Mouse (Mus musculus) c-Kit-positive CD71-positive TER-119-positive erythroid progenitor cells, embryonic 14.5 days (primary cell): Measurements from ENCODE around the gene Gnai2.

Source experiments
- DNase-seq: peaks from one replicate; pipeline ENCODE4 v3.0.0-alpha.2; 2013; ENCODE audit warnings: low spot score

Gnai2 gene

DNA sequence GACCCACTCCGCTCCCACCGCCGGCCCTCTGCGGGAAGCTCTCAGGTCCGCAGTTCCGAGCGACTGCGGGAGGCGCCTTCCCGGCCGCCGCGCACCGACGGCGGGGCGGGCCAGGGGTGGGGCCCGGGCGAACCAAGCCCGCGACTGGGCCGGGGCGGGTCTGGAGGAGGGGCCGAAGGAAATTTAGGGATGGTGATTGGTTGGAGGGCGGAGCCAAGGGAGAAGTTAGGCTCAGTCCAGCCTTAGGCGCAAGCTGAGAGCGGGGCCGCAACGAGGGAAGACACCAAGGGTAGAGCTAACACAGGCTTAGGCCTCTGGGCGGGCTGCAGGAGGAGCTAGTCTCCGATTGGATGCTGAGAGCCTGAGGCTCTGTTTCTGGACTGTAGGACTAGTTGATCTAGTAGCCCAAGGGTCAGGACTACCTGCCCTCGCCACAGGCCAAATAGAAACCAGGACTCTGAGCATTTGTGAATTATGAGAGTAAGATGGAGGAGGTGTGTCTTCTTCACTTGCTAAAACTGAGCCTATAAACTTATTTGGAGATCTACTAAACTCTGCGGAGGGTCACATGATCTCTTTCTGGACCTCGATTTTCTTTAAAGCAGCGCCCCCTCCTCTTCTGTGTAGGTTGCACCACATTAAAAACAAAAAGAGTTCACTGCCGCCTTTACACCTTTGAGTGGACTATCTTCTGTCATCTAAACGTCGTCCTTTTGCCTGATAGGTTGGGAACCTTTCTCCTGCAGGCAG lies at the start of gene Gnai2:
Gene Gnai2, minus strand, starts transcription at position 89 of the 750 bp plus-strand sequence.
- peak; percentile 97 for DNase-seq

DNA sequence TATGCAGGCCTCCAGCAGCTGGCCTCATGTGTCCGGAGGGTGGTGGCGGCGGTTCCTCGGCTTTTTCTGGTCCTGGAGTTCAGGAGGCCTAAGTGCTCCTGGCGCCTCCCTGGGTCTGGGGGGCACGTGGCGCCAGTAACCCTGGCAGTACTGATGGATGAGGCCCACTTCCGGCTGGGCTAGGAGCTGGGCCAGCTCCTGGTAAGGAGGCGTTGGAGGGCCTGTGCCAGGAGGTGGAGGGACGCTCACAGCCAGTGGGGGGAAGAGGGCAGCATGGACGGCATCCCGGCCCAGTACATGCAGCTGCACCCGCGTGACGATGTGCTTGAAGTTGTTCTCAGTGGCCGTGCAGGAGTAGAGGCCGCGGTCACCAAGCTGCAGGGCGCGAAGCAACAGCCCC lies 47.2 kb upstream of the Gnai2 start:
- DNase-seq: no peak

DNA sequence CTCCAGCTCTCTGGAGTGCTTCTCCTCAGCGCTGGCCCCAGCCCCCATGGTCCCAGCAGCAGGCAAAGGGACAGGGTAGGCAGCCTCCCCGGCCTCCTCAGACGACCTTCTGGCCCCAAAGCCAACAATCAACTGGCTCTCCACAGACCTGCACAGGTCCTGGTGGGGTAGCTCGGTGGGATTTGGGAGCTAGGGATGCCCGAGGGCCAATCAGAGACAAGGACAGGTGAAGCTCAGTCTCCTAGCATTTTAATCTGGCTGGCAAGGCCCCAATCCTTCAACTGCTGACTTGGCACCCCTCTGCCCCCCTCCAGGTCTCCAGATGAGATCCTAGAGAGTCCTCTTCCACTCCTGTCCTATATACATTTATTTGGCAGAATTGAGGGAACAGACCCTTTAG lies 44.3 kb upstream of the Gnai2 start, which contains the start of gene Gnat1:
Gene Gnat1, minus strand, starts transcription at position 212 of the 400 bp plus-strand sequence.
- DNase-seq: no peak

DNA sequence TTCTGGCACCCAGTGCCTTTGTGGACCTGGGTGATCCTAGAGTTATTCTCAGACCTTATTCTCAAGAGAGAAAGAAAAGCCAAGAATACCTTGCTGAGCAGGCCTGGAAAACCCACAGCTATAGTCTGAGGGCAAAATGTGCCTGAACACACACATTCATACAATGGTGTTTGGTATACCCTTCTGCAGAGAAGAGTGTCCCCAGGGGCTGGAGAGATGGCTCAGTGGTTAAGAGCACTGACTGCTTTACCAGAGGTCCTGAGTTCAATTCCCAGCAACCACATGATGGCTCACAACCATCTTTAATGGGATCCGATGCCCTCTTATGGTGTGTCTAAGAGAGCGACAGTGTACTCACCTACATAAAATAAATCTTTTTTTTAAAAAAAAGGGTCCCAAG lies 43.7 kb upstream of the Gnai2 start:
- DNase-seq: no peak

DNA sequence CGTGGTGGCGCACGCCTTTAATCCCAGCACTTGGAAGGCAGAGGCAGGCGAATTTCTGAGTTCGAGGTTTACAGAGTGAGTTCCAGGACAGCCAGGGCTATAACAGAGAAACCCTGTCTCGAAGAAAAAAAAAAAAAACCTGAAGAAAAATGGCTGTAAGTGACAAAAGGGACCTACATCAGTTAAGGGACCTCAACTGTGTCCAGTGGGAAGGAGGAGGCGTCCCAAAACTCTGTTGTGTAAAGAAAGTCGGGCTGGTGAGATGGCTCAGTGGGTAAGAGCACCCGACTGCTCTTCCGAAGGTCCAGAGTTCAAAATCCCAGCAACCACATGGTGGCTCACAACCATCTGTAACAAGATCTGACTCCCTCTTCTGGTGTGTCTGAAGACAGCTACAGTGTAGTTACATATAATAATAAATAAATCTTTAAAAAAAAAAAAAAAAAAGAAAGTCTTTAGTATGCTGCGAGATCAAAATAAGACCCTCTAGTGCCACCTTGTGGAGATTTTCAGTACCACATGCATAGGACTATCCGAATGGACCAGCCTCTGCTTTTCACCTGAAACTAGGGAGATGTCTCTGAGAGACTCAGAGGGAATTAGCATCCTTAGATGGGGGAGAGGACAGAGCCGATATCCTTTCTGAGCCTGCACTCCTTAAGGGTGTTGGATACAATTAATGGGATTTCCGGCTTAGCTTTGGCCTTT lies 42.8 kb upstream of the Gnai2 start:
- peak; percentile 75 for DNase-seq

DNA sequence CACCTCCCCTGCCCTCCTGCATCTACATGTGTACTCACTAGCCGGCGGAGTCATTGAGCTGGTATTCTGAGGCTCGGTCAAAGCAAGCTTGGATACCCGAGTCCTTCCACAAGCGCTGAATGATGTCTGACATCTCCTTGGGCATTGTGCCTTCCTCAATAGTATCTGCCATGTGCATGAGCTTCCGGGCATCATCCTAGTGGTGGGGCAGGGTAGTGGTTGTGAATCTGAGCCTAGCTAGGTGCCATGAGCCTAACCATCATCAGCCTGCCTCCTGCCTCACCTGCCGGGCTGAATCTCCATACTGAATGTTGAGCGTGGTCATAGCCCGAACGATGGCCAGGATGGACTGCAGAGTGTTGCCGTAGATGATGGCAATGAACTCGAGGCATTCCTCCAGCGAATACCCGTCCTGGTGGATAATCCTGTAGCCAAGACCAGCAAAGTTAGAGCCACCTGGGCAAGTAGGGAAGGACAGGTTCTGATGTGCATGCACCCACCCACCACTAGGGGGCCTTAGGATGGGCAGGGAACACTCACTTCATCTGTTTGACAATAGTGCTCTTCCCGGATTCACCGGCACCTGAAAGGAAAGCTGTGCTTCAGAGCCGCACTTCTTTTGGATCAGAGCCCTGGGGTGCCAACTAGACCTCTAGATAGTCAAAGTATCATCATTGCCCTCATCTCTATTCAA lies 42.1 kb upstream of the Gnai2 start:
- peak; percentile 18 for DNase-seq

DNA sequence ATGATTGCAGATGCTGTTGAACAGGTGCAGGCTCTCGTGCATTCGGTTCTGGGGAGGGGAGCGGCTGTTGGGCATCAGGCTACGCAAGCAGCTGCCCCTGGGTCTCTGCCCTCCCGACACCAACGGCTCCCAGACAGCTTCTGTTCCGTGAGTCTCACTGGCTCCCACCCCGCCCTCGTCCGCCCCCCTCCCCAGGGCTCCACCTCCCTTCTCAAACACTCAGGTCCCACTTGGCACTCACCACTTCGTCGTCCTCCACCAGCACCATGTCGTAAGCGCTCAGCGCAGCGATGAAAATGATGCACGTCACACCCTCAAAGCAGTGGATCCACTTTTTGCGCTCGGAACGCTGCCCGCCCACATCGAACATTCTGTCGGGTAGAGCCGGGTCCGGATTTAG lies 41.1 kb upstream of the Gnai2 start:
- DNase-seq: no peak

DNA sequence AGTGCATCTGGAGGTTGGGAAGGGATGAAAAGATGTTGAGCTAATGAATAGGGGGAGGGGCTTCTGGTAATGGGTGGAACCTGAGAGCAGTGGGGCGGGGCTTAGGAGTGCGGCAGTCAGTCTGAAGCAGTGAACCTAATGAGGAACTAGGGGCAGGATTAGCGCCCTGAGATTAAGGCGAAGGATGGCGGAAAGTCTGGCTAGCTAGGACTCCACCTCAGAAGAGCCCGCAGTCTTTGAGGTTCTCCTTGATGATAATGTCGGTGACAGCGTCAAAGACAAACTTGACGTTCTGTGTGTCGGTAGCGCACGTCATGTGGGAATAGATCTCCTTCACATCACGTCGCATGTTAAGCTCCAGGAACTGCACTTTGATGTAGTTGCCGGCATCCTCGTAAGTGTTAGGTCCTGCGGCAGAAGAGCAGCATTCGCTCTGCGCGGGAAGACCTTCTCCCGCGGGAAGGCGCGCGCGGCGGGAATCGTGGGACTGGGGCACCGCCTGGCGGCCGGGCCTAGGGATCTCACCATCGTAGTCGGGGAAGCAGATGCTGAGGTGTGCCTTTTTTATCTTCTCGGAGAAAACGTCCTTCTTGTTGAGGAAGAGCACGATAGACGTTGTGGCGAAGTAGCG lies 40.6 kb upstream of the Gnai2 start:
- DNase-seq: peak; percentile 30

DNA sequence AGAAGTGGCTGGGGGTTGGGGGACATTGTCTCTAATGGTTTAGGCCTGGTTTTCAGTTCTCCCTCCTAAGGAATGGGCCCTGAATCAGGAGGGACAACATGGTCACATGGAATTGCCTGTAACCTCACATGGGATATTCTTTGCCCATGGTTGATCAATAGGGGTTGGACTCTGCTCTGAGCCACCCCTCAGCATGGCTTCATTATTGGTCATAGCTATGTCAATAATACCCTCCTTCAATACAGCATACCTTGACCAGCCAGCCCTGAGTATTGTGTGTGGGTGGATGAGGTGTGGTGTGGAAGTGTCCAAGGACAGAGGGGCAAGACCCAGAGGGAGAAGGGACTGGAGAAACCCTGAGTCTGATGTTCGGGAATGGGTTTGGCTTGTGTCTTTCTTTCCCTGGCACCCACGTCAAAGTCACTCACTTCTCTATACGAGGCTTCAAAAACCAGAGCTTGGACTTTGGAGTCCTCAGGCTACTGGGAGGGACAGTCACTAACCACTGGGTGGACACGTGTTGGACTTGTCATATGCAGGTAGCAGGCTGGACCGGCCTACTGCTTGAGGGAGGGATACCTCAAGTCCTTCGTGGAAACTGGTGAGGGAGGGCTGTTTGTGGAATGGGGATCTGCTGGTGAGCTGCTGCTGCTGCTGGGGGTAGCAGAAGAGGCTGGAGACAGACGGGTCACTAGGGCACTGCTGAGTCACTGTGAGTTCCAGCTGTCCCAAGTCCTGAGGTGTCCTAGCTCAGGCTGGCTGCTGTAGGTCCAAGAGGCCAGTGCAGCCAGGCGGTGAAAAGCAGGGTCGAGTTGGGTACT lies 39.7 kb upstream of the Gnai2 start:
- DNase-seq: no peak

DNA sequence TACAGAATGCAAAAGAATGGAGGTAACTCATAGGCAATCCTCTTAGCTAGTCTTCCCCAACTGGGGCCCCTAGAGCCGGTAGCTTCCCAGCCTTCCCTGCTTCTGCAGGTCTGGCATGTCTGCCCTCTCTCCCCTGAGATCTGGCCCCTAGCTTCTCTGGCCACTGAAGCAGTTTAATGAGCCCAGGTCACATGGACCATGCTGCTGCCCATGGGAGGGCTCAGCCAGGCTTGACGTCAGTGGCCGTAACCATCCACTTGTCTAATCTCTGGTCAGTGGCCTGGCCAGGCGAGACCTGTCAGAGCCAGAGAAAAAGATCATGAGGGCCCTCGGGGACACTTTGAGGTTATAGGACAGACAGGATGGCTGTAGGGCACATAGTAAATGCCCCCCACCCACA lies 35.1 kb upstream of the Gnai2 start:
- DNase-seq: no peak

DNA sequence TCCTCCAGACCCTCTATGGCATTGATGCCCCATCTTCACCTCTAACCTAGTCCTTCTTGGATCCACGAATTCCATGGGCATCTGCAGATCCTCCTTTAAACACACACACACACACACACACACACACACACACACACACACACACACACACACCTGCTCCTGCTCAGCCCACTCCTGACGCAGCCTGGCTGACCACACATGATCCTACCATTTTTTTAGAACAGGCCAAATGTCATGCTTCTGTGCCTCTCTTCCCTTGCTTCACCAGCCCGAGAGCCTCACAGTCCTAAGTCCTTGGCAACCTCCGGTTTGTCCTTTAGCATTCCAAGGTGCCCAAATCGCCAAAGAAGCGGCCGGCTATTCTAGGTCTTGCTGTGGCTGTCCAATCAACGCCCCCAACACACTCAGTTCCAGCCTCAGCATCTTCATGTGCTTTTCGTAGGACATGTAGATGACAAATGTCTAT lies 34.3 kb upstream of the Gnai2 start, which contains the start of gene Slc38a3:
Gene Slc38a3, minus strand, starts transcription at position 51 of the 466 bp plus-strand sequence.
- DNase-seq: no peak

DNA sequence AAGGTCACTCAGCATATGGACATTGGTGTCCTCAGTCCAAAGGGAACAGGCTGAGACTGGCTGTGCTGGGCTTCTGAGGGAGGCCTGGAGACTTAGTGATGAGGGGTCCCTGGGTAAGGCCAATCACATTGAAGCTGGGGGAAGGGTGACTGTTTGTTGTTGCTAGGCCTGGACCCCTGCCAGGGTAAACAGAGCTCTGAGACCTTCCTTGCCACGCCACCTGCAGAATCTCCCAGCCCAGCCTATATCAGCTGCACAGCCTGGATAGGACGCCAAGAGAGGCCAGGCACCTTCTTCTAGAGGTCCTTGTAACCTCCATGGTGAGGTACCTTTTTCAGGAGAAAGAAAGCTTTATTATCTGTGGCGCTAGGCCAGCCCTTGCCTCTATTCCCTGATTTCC lies 33.7 kb upstream of the Gnai2 start:
- DNase-seq: no peak

DNA sequence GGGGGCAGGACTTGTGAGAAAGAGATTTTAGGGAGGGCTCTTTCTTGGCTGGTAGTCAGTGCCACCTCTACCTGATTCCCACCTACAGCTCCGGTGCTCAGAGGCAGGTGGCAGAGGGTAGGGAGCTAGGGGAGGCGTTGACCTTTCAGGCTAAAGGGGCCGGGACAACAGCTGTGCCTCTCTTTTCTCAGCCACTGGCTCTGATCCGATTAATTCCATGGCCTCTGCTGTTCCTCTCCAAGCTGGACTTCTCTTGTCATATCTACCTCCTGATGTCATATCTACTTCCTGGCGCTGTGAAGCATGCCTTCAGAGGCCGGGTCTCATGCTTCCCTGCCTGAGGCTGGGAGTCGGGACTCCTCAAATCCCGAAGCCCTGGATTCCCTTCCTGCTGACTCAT lies 32.8 kb upstream of the Gnai2 start:
- DNase-seq: no peak

DNA sequence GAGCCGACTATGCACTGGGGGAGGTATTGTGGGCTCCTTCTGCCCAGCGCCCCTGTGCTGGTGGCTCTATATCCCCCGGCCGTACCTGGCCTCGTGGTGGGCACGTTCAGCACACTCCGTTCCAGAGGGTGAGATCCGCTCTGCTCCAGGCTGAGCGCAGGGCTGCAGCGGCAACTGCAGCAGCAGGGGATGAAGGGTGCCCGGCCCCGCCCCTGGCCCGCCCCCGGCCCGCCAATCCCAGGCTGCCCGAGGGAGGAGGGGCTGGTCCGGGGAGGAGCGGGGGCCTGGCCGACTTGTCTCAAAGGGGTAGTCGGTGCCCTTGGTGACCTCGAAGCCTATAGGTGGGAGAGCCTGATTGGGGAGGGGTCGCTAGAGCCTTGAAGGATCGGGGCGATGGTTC lies 32.1 kb upstream of the Gnai2 start:
- no peak for DNase-seq

DNA sequence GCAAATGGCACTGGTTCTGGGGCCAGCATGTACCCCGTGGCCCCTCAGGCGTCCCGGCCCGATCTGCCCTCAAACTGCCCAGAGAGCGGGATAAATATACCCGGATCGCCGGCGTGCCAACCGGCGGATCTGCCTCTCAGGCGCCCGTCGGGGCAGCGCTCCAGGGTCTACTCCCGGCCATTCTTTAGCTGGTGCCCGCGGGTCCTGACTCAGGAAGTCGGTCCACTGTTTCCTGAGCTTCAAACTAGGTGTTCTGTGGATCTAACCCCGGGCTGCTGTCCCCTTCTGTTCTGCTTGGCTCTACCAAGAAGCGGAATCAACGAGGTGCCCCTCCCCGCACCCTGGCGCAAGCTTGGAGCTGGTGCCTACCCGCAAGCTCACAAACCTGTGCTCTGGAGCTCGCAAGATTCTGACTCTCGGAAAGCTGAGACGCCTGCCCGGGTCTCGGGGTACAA lies 31.6 kb upstream of the Gnai2 start:
- DNase-seq: no peak

DNA sequence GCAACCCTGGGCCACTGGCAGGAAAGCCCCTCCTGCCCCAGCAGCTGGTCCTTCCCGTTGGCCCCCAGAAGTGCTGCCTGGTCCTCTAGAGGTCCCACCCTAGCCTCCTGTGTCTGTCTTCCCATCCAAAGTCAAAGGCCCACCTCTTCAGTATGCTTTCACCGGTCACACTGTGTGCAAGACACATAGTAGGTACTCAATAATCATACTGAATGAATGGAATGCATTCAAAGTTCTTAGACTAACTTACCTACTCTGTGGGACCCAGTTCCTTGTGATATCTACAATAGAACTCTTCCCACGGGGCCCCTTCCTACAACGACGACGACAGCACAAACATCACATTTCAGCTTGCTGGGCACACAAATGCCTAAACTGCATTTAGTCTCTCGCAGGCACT lies 30.1 kb upstream of the Gnai2 start:
- DNase-seq: no peak

DNA sequence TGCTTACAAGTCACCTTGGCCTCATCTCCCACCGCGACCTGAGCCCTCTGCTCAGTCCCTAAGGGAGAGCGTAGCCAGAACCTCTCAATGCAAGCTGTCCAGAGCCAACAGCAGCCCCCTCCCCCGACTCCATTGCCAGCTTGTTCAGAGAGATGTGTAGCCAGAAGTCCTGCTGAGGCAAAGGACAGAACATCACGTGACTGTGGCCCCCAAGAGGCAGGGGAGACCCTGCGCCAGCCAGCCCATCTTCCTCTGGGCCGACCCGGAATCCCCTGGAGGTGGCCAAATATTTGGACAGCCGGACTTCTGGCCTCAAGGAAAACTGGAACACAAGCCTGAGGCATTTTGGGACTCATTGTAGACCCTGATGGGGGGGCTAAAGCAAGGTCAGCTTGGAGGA lies 28.4 kb upstream of the Gnai2 start:
- DNase-seq: no peak

DNA sequence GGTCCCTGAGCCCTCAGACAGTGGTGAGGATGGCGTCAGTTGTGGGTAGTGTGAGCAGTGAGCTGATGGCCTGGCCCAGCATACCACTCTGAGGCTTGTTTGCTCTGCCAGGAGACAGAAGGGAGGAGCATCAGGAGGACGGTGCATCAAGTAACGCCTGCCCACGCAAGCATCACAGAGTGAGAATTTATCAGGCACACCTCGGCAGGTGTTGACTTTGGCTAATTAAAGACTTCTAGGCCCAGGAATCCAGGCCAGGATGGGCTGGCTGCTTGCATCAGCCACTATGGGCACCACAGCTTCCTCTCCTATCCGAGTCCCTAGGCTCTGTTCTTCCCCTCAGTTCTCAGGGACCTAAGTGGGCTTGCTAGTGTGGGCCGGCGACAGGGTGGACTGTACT lies 27.2 kb upstream of the Gnai2 start:
- DNase-seq: no peak

DNA sequence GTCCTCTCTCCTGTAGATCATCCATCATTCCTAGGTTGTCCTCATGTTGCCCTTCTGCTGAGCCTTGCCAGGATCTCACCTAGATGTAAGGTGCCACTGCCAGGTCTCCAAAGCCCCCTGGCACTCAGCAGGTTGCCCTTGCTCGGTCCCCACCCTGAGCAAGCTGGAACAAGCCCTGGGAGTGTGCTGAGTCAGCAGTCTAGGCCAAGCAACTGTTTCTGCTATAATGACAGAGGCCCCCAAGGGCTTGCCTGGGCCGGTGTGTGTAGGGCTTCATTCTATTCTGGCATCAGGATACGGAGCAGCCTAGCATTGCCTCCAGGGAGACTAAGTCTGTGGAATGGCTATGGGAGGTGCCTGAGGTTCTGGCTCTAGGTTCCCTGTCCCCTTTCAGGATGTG lies 25.6 kb upstream of the Gnai2 start:
- DNase-seq: no peak

DNA sequence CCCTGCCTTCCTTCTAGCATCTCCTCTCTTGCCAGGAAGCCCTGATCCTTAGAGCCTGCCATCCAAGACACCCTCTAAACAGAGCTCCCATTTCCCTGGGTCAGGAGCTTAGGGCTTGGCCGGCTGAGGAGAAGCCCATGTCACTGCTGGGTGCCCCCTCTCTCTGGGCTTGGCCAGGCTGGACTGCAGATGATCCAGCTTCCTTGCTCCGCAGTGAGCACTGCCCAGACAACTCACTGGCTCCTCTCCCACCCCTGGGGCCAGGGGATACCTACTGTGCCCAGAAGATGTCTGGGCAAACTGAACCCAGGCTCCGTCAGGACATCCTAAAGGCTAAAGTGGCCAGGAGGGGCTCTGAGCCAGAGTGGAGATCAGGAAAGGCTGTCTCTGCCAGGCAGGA lies 24.8 kb upstream of the Gnai2 start:
- no peak for DNase-seq

DNA sequence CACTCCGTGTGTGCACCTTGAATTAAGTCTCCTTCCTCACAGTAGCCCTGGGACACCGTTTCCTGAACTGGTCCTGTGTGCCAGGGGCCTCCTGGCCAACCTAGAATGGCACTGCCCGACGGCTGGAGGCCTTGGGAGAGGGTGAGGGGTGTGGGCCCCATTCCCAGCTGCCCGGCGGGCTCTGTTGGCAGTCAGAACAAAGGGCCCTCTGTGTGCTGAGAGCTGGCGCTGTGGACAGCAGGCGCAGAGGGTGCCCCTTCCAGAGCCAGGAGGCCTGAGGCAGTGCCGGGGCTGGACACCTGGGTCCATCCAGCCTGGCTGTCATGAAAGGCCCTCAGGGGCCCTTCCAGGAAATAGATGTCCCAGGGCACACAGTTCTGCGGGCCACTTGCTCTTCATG lies 24.4 kb upstream of the Gnai2 start:
- no peak for DNase-seq
